Mouse (Mus musculus) heart, adult 2 months (tissue): ENCODE results near the gene Stpg1. TPM values are rescaled to one million over a fixed set of nuclear protein-coding genes. Genes with fewer than 3 reads are reported as not detected.

Source experiments
- DNase-seq, 2 experiments: peaks; one replicate each; pipeline ENCODE4 v3.0.0; 2021
- H3K27ac ChIP-seq: fragments of 200-600 bp; 2 replicates; pipeline ENCODE4 v1.8.1; 2022
- H3K27me3 ChIP-seq: fragments of 200-500 bp; 2 replicates; pipeline ENCODE4 v1.6.1; 2012; ENCODE audit warnings: mild to moderate bottlenecking, low read length, inconsistent platforms, mixed read lengths; ENCODE audit not compliant: control insufficient read depth, insufficient read depth
- H3K36me3 ChIP-seq: fragments of 200-500 bp; 2 replicates; pipeline ENCODE4 v1.6.1; 2012; ENCODE audit warnings: low read length, inconsistent platforms; ENCODE audit not compliant: control insufficient read depth, insufficient read depth
- H3K4me1 ChIP-seq: fragments of 200-500 bp; 2 replicates; pipeline ENCODE4 v1.6.1; 2011; ENCODE audit warnings: low read length; ENCODE audit not compliant: control insufficient read depth, insufficient read depth
- H3K4me3 ChIP-seq: fragments of 200-600 bp; 2 replicates; pipeline ENCODE4 v1.8.1; 2022
- H3K79me2 ChIP-seq: fragments of 200-500 bp; replicated peaks from 2 replicates; pipeline ENCODE4 v1.6.1; 2012; ENCODE audit warnings: mild to moderate bottlenecking, inconsistent platforms, low read length, moderate library complexity, mixed read lengths; ENCODE audit not compliant: control insufficient read depth, insufficient read depth
- H3K9ac ChIP-seq: fragments of 200-500 bp; 2 replicates; pipeline ENCODE4 v1.6.1; 2012; ENCODE audit warnings: low read depth, mild to moderate bottlenecking, control low read depth, inconsistent platforms, low read length, mixed read lengths
- CTCF ChIP-seq: fragments of 200-600 bp; IDR thresholded peaks from 2 replicates; pipeline ENCODE4 v1.8.1; 2022; ENCODE audit warnings: antibody characterized with exemption, mild to moderate bottlenecking, moderate library complexity
- EP300 ChIP-seq: fragments of 200-500 bp; IDR thresholded peaks from 2 replicates; pipeline ENCODE4 v1.6.1; 2011; ENCODE audit warnings: low read depth, low read length, control low read depth; ENCODE audit not compliant: insufficient read depth
- POLR2A ChIP-seq: fragments of 200-500 bp; IDR thresholded peaks from 2 replicates; pipeline ENCODE4 v1.6.1; 2011; ENCODE audit warnings: mild to moderate bottlenecking, low read depth, low read length, control low read depth; ENCODE audit not compliant: insufficient read depth
- WGBS: fragments of 180-500 bp; shearing (Covaris S2); methylation state at CpG from one replicate; pipeline ENCODE4 v1.1.7; 2018; 5-methylcytosine and 5-hydroxymethylcytosine counted together
- intact Hi-C: fragments of 180-260 bp; cut with DNase I; formaldehyde crosslinking; loops from one replicate; pipeline ENCODE4 v1.15.1; 2025
- polyA plus RNA-seq: library from polyadenylated mRNA; depleted of rRNA; stranded (reverse); fragments of >200 nt; gene quantifications from 2 replicates; pipeline ENCODE4 v1.2.3, GENCODE M21; 2012
- total RNA-seq, 2 experiments: library from RNA; stranded (reverse); gene quantifications; 2 replicates each; pipeline ENCODE4 v1.2.3; 2021

The Stpg1 gene
- total and polyA plus RNA-seq, 3 experiments, result 0.25 TPM; not detected in 2

DNA sequence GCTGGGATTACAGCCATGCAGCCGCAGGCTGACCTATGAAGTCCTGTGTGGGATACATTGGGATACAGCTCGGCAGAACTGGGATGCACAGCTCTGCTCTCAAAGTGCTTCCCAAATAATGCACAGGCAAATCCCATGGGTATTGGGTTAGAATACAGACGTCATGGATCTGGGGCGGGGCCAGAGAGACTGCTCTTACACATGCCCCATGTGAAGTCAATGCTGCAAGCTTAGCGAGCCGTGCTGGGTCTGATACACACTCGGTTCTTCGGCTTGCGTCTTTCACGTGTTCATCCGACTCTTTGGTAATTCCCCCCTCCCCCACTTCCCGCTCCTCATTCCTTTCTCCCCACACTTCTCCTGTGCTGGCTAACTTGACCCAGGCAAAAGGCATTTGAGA is 44.5 kb downstream of the Stpg1 start:
- H3K27me3 ChIP-seq, result no peaks in the 10 kb centered on the region
- intact Hi-C loops, result no loop called here
- H3K27ac ChIP-seq, result no peak overlapping the region
- WGBS, result 74% methylated on average over 12 of the region's 12 CpGs
- no peak overlapping the region for H3K4me3 ChIP-seq
- H3K9ac ChIP-seq, result no peak overlapping the region
- no peak for DNase-seq
- no peak for TF ChIP-seq POLR2A
- no peak for TF ChIP-seq CTCF
- no peak for TF ChIP-seq EP300
- H3K36me3 ChIP-seq, result no peaks in the 10 kb centered on the region
- H3K79me2 ChIP-seq, result no peaks in the 10 kb centered on the region
- no peaks in the 10 kb centered on the region for H3K4me1 ChIP-seq

DNA sequence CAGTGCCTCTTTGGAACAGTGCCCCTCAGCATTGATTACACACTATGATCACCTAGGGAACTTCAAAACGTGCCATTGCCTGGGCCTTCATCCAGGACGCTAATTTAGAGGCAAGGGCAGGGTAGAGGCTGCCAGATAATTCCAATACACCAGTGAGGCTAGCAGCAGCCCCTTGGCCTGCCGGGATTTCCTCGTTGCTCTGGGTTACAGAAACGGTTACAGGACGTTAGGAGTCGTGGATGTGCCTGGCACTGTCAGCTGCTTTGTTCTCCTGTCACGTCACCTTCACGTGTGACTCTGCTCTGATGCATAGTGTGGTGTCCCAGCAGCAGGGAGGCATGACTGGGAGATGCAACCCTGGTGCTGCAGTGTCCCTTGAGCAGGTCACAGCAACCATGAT is 45.5 kb downstream of the Stpg1 start:
- Histone ChIP-seq H3K36me3 (no peaks in the 10 kb centered on the region), H3K27ac (no peak overlapping the region), H3K9ac (no peak overlapping the region), H3K4me1 (no peaks in the 10 kb centered on the region; the same call in 1 of the 2 replicates), H3K79me2 (no peaks in the 10 kb centered on the region), H3K27me3 (no peaks in the 10 kb centered on the region), H3K4me3 (no peak overlapping the region)
- WGBS, result 56% methylated on average over 9 of the region's 9 CpGs
- TF ChIP-seq CTCF (no peak), EP300 (no peak)
- no peak for DNase-seq
- intact Hi-C loops, result no loop called here

DNA sequence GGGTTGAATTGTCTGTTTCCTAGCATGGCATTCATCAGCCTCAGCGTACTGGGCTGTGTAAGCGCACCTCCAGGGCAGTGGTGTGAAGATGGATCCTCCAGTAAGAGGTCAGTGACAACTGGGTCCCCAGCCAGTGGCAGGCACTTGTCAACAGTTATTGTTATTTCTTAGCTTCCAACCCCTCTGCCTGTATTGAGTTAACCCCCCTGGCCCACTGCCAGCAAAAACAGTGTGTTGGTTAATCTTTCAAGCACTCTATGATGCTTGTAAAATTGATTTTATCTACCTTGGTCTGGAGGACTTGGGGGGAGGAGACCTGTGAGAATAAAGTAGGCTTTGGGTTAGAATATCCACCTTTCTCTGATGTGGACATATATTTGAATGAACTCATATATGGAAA is 49.7 kb downstream of the Stpg1 start:
- no peak for DNase-seq
- H3K27me3 ChIP-seq, result no peaks in the 10 kb centered on the region
- no peaks in the 10 kb centered on the region for H3K36me3 ChIP-seq
- intact Hi-C loops, result no loop called here
- WGBS, result 81% methylated on average over 2 of the region's 2 CpGs
- no peak overlapping the region for H3K27ac ChIP-seq
- H3K79me2 ChIP-seq, result no peaks in the 10 kb centered on the region
- TF ChIP-seq CTCF (no peak), POLR2A (no peak), EP300 (no peak)
- no peaks in the 10 kb centered on the region; the same call in 1 of the 2 replicates for H3K4me1 ChIP-seq
- H3K4me3 ChIP-seq, result no peak overlapping the region
- H3K9ac ChIP-seq, result no peak overlapping the region

DNA sequence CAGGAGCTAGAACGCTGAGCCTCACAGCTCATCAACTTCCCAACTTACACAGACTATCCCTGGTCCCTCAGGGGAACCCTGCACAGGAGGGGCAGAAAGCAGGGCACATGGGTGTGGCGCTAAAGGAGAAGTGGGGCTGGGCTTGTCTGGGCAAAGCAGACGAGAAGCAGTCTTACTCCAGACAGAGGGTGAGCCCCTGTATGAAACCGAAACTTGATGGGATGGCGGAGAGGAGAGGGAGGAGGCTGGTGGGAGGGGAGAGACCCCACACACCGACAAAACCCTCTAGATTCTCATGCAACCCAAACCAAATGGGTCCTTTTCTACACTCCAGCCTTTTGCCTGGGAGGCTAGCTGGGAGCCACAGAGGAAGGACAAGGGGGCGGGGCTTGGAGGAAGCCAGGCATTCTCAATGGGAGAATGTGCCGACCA is 50.5 kb downstream of the Stpg1 start:
- H3K27ac ChIP-seq, result peak overlapping the region; percentile 17
- no peaks in the 10 kb centered on the region for H3K79me2 ChIP-seq
- peak; percentile 49 to 60 for DNase-seq
- no peak for TF ChIP-seq EP300
- no peak for TF ChIP-seq POLR2A
- no peak for TF ChIP-seq CTCF
- intact Hi-C loops, result no loop called here
- 14% methylated on average over 8 of the region's 8 CpGs for WGBS
- H3K4me3 ChIP-seq, result peak overlapping the region; percentile 5
- no peaks in the 10 kb centered on the region; the same call in 1 of the 2 replicates for H3K4me1 ChIP-seq
- no peaks in the 10 kb centered on the region for H3K36me3 ChIP-seq
- no peaks in the 10 kb centered on the region for H3K27me3 ChIP-seq
- H3K9ac ChIP-seq, result peak overlapping the region; percentile 5; the same call in 1 of the 2 replicates

DNA sequence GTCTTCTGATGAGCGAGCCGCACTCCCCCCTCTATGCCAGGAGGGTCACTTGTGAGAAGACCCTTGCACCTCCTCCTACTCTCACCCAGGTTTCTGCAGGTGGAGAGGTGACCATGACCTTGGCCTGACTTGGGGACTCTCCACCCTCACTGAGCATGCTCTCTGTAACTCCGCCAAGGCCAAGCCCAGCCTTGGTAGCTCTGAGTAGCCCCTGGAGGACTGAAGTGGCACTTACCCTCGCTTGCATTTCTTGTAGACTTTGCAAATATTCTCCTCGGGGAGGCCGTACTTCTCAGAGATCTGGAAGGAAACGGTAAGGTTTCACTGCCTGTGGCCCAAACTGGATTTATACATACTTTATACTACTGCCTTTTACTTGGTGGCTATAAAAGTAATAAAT is 51.4 kb downstream of the Stpg1 start:
- 89% methylated on average over 7 of the region's 7 CpGs for WGBS
- Histone ChIP-seq H3K79me2 (no peaks in the 10 kb centered on the region), H3K9ac (no peak overlapping the region), H3K27ac (no peak overlapping the region), H3K27me3 (no peaks in the 10 kb centered on the region), H3K4me3 (no peak overlapping the region), H3K4me1 (no peaks in the 10 kb centered on the region; the same call in 1 of the 2 replicates), H3K36me3 (no peaks in the 10 kb centered on the region)
- DNase-seq, result no peak
- no peak for TF ChIP-seq EP300
- no peak for TF ChIP-seq POLR2A
- no peak for TF ChIP-seq CTCF
- intact Hi-C loops, result no loop called here

DNA sequence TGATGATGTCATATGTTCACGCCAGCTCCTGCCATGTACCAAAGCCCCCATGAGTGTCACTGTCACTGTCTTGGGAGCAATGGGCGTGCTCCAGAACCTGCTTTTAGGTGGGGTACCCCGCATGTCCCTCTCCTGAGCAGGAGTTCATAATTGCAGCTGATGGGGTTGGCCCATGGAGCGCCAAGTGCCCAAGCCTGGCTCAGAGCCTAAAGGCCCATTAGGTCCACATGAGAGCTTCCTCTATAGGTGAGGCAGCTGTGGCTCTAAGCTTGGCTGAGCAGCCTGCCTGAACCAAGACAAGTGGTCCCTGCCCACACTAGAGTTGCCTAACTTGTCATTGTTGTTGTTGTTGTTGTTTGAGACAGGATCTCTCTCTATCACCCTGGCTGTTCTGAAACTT is 52.2 kb downstream of the Stpg1 start:
- Histone ChIP-seq H3K79me2 (no peaks in the 10 kb centered on the region), H3K27ac (no peak overlapping the region), H3K27me3 (no peaks in the 10 kb centered on the region), H3K4me3 (no peak overlapping the region), H3K9ac (no peak overlapping the region), H3K36me3 (no peaks in the 10 kb centered on the region), H3K4me1 (no peaks in the 10 kb centered on the region; the same call in 1 of the 2 replicates)
- no peak for DNase-seq
- intact Hi-C loops, result no loop called here
- 94% methylated on average over 4 of the region's 4 CpGs for WGBS
- TF ChIP-seq POLR2A (no peak), CTCF (no peak), EP300 (no peak)
